Mouse (Mus musculus) MEL (cell line): ENCODE data around the gene Med21. TPM values are rescaled to one million over a fixed set of nuclear protein-coding genes. Genes with fewer than 3 reads are reported as not detected.
A peak's percentile ranks its signal among the peaks of the same experiment; 100 is the strongest.

Experiments used
- DNase-seq: peaks from one replicate; pipeline ENCODE4 v3.0.0; 2011; ENCODE audit warnings: low read depth, low spot score
- H3K27ac ChIP-seq: 2 replicates; pipeline ENCODE4 v1.5.1; 2012; ENCODE audit warnings: low read depth, mild to moderate bottlenecking, control low read depth, low read length, moderate library complexity; ENCODE audit not compliant: control insufficient read depth
- H3K27me3 ChIP-seq, 2 experiments: fragments of 150-350 bp in 1 of 2; sonication (generic) in 1 of 2; 2 replicates each; pipeline ENCODE4 v1.6.1; 2012; ENCODE audit warnings: low read length in 2 of 2, mild to moderate bottlenecking in 2 of 2, improper control_type of control experiment in 1 of 2, moderate library complexity in 1 of 2; ENCODE audit not compliant: insufficient read depth in 2 of 2, control insufficient read depth in 1 of 2
- H3K36me3 ChIP-seq, 2 experiments: 2 replicates each; pipeline ENCODE4 v1.6.1; 2012 to 2014; ENCODE audit warnings: low read length in 2 of 2, improper control_type of control experiment in 1 of 2, inconsistent platforms in 1 of 2, mild to moderate bottlenecking in 1 of 2; ENCODE audit not compliant: insufficient read depth in 2 of 2, control insufficient read depth in 1 of 2
- H3K4me1 ChIP-seq, 2 experiments: fragments of 150-350 bp in 1 of 2; sonication (generic) in 1 of 2; 2 replicates each; pipeline ENCODE4 v1.6.1; 2012; ENCODE audit warnings: low read length in 2 of 2, improper control_type of control experiment in 1 of 2, mild to moderate bottlenecking in 1 of 2; ENCODE audit not compliant: insufficient read depth in 2 of 2, control insufficient read depth in 1 of 2
- H3K4me3 ChIP-seq, 2 experiments: fragments of 150-350 bp in 1 of 2; sonication (generic) in 1 of 2; 2 replicates each; pipeline ENCODE4 v1.5.1; 2012; ENCODE audit warnings: low read depth in 2 of 2, low read length in 2 of 2, mild to moderate bottlenecking in 2 of 2, moderate library complexity in 2 of 2, control low read depth in 1 of 2, improper control_type of control experiment in 1 of 2; ENCODE audit not compliant: control insufficient read depth in 1 of 2, insufficient read depth in 1 of 2
- H3K79me2 ChIP-seq: 2 replicates; pipeline ENCODE4 v1.6.1; 2012; ENCODE audit warnings: mild to moderate bottlenecking, low read length, moderate library complexity; ENCODE audit not compliant: control insufficient read depth, poor library complexity, insufficient read depth
- H3K9ac ChIP-seq: 2 replicates; pipeline ENCODE4 v1.6.1; 2012; ENCODE audit warnings: low read depth, mild to moderate bottlenecking, control low read depth, low read length, moderate library complexity; ENCODE audit not compliant: control insufficient read depth, poor library complexity, severe bottlenecking
- H3K9me3 ChIP-seq: fragments of 150-350 bp; sonication (generic); replicated peaks from 2 replicates; pipeline ENCODE4 v1.6.1; 2012; ENCODE audit warnings: mild to moderate bottlenecking, low read length, improper control_type of control experiment, moderate library complexity; ENCODE audit not compliant: insufficient read depth
- CHD2 ChIP-seq: IDR thresholded peaks from 2 replicates; pipeline ENCODE4 v1.6.1; 2011; ENCODE audit warnings: low read length, improper control_type of control experiment
- CTCF ChIP-seq, 3 experiments: IDR thresholded peaks in 2 of 3; conservative IDR thresholded peaks in 1 of 3; 2 replicates each; pipeline ENCODE4 v1.5.1; 2011 to 2012; ENCODE audit warnings: low read length in 3 of 3, low read depth in 2 of 3, mild to moderate bottlenecking in 2 of 3, improper control_type of control experiment in 1 of 3, inconsistent platforms in 1 of 3, mixed read lengths in 1 of 3, moderate library complexity in 1 of 3; ENCODE audit not compliant: control insufficient read depth in 1 of 3, insufficient read depth in 1 of 3, poor library complexity in 1 of 3, severe bottlenecking in 1 of 3
- ELF1 ChIP-seq: IDR thresholded peaks from 2 replicates; pipeline ENCODE4 v1.6.1; 2014; ENCODE audit warnings: low read depth, mild to moderate bottlenecking, inconsistent platforms, low read length, improper control_type of control experiment, moderate library complexity
- GABPA ChIP-seq: IDR thresholded peaks from 2 replicates; pipeline ENCODE4 v1.6.1; 2012; ENCODE audit warnings: low read depth, mild to moderate bottlenecking, inconsistent platforms, low read length, improper control_type of control experiment, moderate library complexity
- GATA1 ChIP-seq: IDR thresholded peaks from 2 replicates; pipeline ENCODE4 v1.6.1; 2011; ENCODE audit warnings: low read depth, low read length, improper control_type of control experiment
- HCFC1 ChIP-seq: IDR thresholded peaks from 2 replicates; pipeline ENCODE4 v1.6.1; 2012; ENCODE audit warnings: low read depth, mild to moderate bottlenecking, inconsistent platforms, low read length, improper control_type of control experiment, moderate library complexity
- JUND ChIP-seq: IDR thresholded peaks from 2 replicates; pipeline ENCODE4 v1.6.1; 2011; ENCODE audit warnings: low read depth, mild to moderate bottlenecking, improper control_type of control experiment, low read length
- MAFK ChIP-seq: IDR thresholded peaks from 2 replicates; pipeline ENCODE4 v1.6.1; 2011; ENCODE audit warnings: low read depth, mild to moderate bottlenecking, low read length, improper control_type of control experiment, borderline replicate concordance
- MAX ChIP-seq: IDR thresholded peaks from 2 replicates; pipeline ENCODE4 v1.6.1; 2011; ENCODE audit warnings: low read length, improper control_type of control experiment
- MEF2A ChIP-seq: IDR thresholded peaks from 2 replicates; pipeline ENCODE4 v1.6.1; 2014; ENCODE audit warnings: low read depth, mild to moderate bottlenecking, inconsistent platforms, low read length, improper control_type of control experiment; ENCODE audit not compliant: poor library complexity, insufficient replicate concordance, severe bottlenecking; ENCODE audit errors: extremely low read depth
- MXI1 ChIP-seq: IDR thresholded peaks from 2 replicates; pipeline ENCODE4 v1.6.1; 2011; ENCODE audit warnings: mild to moderate bottlenecking, low read depth, low read length, improper control_type of control experiment
- NELFE ChIP-seq: IDR thresholded peaks from 2 replicates; pipeline ENCODE4 v1.6.1; 2011; ENCODE audit warnings: low read depth, low read length, improper control_type of control experiment
- NRF1 ChIP-seq: IDR thresholded peaks from 2 replicates; pipeline ENCODE4 v1.6.1; 2014; ENCODE audit warnings: low read depth, mild to moderate bottlenecking, inconsistent platforms, low read length, improper control_type of control experiment, moderate library complexity; ENCODE audit not compliant: poor library complexity, insufficient read depth, severe bottlenecking
- RAD21 ChIP-seq: IDR thresholded peaks from 2 replicates; pipeline ENCODE4 v1.6.1; 2011; ENCODE audit warnings: mild to moderate bottlenecking, low read depth, low read length, improper control_type of control experiment
- RCOR1 ChIP-seq: IDR thresholded peaks from 2 replicates; pipeline ENCODE4 v1.6.1; 2012; ENCODE audit warnings: low read depth, mild to moderate bottlenecking, inconsistent platforms, low read length, improper control_type of control experiment
- SIN3A ChIP-seq: IDR thresholded peaks from 2 replicates; pipeline ENCODE4 v1.6.1; 2012; ENCODE audit warnings: low read length, improper control_type of control experiment, inconsistent platforms
- SMC3 ChIP-seq: IDR thresholded peaks from 2 replicates; pipeline ENCODE4 v1.6.1; 2011; ENCODE audit warnings: low read depth, low read length, improper control_type of control experiment
- TAL1 ChIP-seq: IDR thresholded peaks from 2 replicates; pipeline ENCODE4 v1.6.1; 2012; ENCODE audit warnings: mild to moderate bottlenecking, inconsistent platforms, low read length, moderate library complexity, mixed read lengths
- UBTF ChIP-seq: IDR thresholded peaks from 2 replicates; pipeline ENCODE4 v1.6.1; 2012; ENCODE audit warnings: low read depth, mild to moderate bottlenecking, inconsistent platforms, low read length, improper control_type of control experiment, moderate library complexity, borderline replicate concordance; ENCODE audit not compliant: insufficient read depth
- USF1 ChIP-seq: IDR thresholded peaks from 2 replicates; pipeline ENCODE4 v1.6.1; 2014; ENCODE audit warnings: low read depth, mild to moderate bottlenecking, inconsistent platforms, low read length, improper control_type of control experiment, moderate library complexity
- ZC3H11A ChIP-seq: IDR thresholded peaks from 2 replicates; pipeline ENCODE4 v1.6.1; 2012; ENCODE audit warnings: low read depth, mild to moderate bottlenecking, inconsistent platforms, low read length, improper control_type of control experiment
- ZNF384 ChIP-seq: IDR thresholded peaks from 2 replicates; pipeline ENCODE4 v1.6.1; 2012; ENCODE audit warnings: low read depth, mild to moderate bottlenecking, inconsistent platforms, low read length, improper control_type of control experiment
- polyA plus RNA-seq, 2 experiments: library from polyadenylated mRNA; stranded (reverse) in 1 of 2; unstranded in 1 of 2; fragments of >175 nt in 1 of 2; fragments of >200 nt in 1 of 2; gene quantifications; 2 replicates each; pipeline versions ENCODE4 v1.2.1 to v1.2.4; 2012; ENCODE audit warnings: low replicate concordance in 2 of 2, low read depth in 1 of 2; ENCODE audit not compliant: insufficient read length in 2 of 2, insufficient read depth in 1 of 2, missing spikeins in 1 of 2
- total RNA-seq: library from RNA; depleted of rRNA; stranded (reverse); fragments of 300-350 nt; gene quantifications from 2 replicates; pipeline ENCODE4 v1.2.3, GENCODE M21; 2012

The Med21 gene
- total and polyA plus RNA-seq, 3 experiments = 56.7 to 79.5 TPM; not detected in 1

DNA sequence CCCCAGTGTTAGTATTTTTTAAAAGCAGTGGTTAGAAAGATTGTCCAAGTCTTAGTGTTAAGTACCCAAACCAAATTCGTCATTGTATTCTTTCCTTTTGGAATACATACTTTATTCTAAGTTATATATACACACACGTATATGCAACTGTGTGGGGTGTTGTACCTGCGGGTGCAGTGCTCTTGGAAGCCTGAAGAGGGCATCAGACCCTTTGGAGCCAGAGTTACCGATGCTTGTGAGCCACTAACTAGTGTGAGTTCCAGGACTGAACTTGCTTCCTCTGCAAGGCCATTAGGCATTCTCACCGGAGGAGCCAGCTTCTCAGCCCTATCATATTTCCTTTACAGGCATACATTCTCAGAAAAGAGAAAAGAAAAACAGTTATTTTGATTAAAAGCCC, 20.3 kb downstream of the Med21 start:
- TF ChIP-seq ZC3H11A (peak; percentile 81), RAD21 (peak; percentile 80), CTCF (IDR thresholded peaks at IDR 0.05 in 2 of 3, conservative IDR thresholded peaks at IDR 0.05 in 1 of 3; ENCODE audit: control insufficient read depth in 1 of 3, insufficient read depth in 1 of 3, low read depth in 2 of 3, low read length in 3 of 3, poor library complexity in 1 of 3, severe bottlenecking in 1 of 3) (peak; percentile 61 to 90 (median 77)), SMC3 (peak; percentile 78), MEF2A (no peak), ZNF384 (peak; percentile 73)
- Histone ChIP-seq H3K4me1 (no peaks in the 10 kb centered on the region; a peak in 1 of 4 replicates), H3K79me2 (no peaks in the 10 kb centered on the region), H3K9ac (no peak overlapping the region), H3K4me3 (no peak overlapping the region), H3K27ac (no peak overlapping the region), H3K9me3 (no peaks in the 10 kb centered on the region), H3K27me3 (no peaks in the 10 kb centered on the region), H3K36me3 (no peaks in the 10 kb centered on the region)
- peak; percentile 79 for DNase-seq

DNA sequence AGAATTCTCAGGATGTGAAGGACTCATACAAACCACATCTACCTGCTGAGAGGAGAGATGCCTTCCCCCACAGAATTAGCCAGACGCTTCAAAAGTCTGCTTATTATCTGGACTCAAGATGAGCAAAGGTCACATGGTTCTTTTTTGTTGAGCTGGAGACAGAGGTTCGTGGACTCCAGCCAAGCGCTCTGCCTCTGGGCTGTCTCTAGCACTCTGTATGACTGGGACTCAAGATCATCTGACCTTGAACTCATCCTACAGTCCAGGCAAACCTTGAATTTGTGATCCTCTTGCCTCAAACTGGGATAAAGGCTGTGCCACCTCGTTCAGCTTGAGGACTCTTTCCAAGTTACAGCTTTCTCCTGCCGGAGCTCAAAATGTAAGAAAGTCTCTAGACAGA, 21.8 kb downstream of the Med21 start:
- no peak overlapping the region for H3K4me3 ChIP-seq
- DNase-seq = no peak
- no peaks in the 10 kb centered on the region for H3K27me3 ChIP-seq
- peaks cover 0 to 9% of the 10 kb centered on the region in 2 experiments; a peak in 2 of 4 replicates for H3K36me3 ChIP-seq
- TF ChIP-seq NRF1 = no peak
- no peak overlapping the region for H3K9ac ChIP-seq
- H3K79me2 ChIP-seq = no peaks in the 10 kb centered on the region
- H3K27ac ChIP-seq = no peak overlapping the region
- no peaks in the 10 kb centered on the region for H3K9me3 ChIP-seq
- H3K4me1 ChIP-seq = peaks cover 7% of the 10 kb centered on the region in 2 experiments

DNA sequence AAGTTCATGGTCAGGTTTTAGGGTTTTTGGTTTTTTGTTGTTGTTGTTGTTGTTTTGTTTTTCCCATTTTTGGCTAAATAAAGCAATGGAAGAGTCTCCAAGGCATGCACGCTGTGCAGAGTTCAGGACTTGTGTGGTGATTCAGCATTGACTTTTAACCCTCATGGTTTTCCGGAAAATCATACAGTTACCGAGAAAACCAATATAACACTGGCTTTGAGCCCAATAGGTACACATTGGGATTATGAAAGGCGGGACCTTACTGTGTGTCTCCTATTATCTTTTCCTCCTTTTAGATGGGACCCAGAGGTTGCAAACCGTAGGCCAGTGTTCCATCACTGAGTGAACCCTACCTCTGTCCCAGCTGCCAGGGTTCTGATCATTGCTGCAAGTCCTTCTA, 22.6 kb downstream of the Med21 start:
- no peak for DNase-seq
- Histone ChIP-seq H3K9me3 (no peaks in the 10 kb centered on the region), H3K27ac (no peak overlapping the region), H3K4me3 (no peak overlapping the region), H3K36me3 (peaks cover 0 to 9% of the 10 kb centered on the region in 2 experiments; a peak in 2 of 4 replicates), H3K27me3 (no peaks in the 10 kb centered on the region), H3K4me1 (peaks cover 9 to 10% of the 10 kb centered on the region in 2 experiments), H3K79me2 (no peaks in the 10 kb centered on the region), H3K9ac (no peak overlapping the region)
- TF ChIP-seq TAL1 (no peak), MAX (no peak), UBTF (no peak), RCOR1 (no peak), SIN3A (no peak), JUND (no peak), HCFC1 (no peak), RAD21 (no peak), ELF1 (no peak), ZNF384 (no peak), MXI1 (no peak), CTCF (IDR thresholded peaks at IDR 0.05 in 2 of 3, conservative IDR thresholded peaks at IDR 0.05 in 1 of 3; ENCODE audit: control insufficient read depth in 1 of 3, insufficient read depth in 1 of 3, low read depth in 2 of 3, low read length in 3 of 3, poor library complexity in 1 of 3, severe bottlenecking in 1 of 3) (no peak), USF1 (no peak), MAFK (no peak), ZC3H11A (no peak), GATA1 (no peak), CHD2 (no peak), NELFE (no peak), GABPA (no peak)
